Mouse (Mus musculus) left cerebral cortex, adult 2 months (tissue): ENCODE measurements around the gene Arhgdia. TPM values are rescaled to one million over a fixed set of nuclear protein-coding genes. Genes with fewer than 3 reads are reported as not detected.
A peak's percentile ranks its signal among the peaks of the same experiment; 100 is the strongest.

ENCODE experiments used
- DNase-seq, 2 experiments: peaks; one replicate each; pipeline ENCODE4 v3.0.0; 2021 to 2022; ENCODE audit warnings: low spot score in 2 of 2, mixed read lengths in 1 of 2; ENCODE audit errors: extremely low spot score in 1 of 2
- H3K27ac ChIP-seq: fragments of 200-600 bp; 2 replicates; pipeline ENCODE4 v1.8.1; 2022
- H3K4me3 ChIP-seq: fragments of 200-600 bp; 2 replicates; pipeline ENCODE4 v1.8.1; 2022
- CTCF ChIP-seq: fragments of 200-600 bp; IDR thresholded peaks from 2 replicates; pipeline ENCODE4 v1.8.1; 2022; ENCODE audit warnings: antibody characterized with exemption, mild to moderate bottlenecking, moderate library complexity
- intact Hi-C: fragments of 180-260 bp; cut with DNase I; formaldehyde crosslinking; loops from one replicate; pipeline ENCODE4 v1.15.1; 2025
- total RNA-seq, 2 experiments: library from RNA; stranded (reverse); gene quantifications; 2 replicates each; pipeline ENCODE4 v1.2.3; 2021

Arhgdia gene
- total RNA-seq, 2 experiments from 2014 or later, result 290 to 300 TPM

DNA sequence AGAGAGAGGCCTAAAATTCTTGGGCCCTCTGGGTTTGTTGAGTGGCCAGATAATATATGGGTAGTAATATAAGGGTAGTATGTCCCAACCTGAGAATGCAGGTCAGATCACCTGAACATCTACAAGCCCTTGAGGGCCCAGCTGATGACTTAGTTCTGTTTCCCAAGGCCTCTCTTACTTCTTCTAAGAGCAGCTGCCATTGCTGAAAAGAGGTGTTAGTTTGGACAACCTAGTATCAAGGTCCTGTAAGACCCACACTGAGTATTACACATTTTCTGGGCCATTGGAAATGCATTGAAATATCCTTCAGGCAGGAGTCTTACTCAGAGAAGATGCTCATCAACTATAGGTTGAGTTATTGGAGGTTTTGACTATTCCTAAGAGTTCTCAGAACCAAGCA lies 5.5 kb downstream of the Arhgdia start:
- Histone ChIP-seq H3K27ac (no peak overlapping the region), H3K4me3 (no peak overlapping the region)
- no peak for TF ChIP-seq CTCF
- intact Hi-C loops, result loop anchor here (2.0 kb wide), 1 partner anchor 91 kb away; the partner anchor contains the start of gene Mrpl12
- no peak for DNase-seq

- intact Hi-C loops, result no loop called here
- no peak for DNase-seq
- no peak for TF ChIP-seq CTCF
- H3K27ac ChIP-seq, result no peak overlapping the region
- no peak overlapping the region for H3K4me3 ChIP-seq
These were observed 6.4 kb downstream of the Arhgdia start for GRCm38 (mm10) chr11:120575046-120575445.

- no peak for DNase-seq
- H3K4me3 ChIP-seq, result peak overlapping the region; percentile 84; the same call in 1 of the 2 replicates
- TF ChIP-seq CTCF, result no peak
- no peak overlapping the region for H3K27ac ChIP-seq
- intact Hi-C loops, result no loop called here
These were observed 7.2 kb downstream of the Arhgdia start for GRCm38 (mm10) chr11:120574278-120574600.

DNA sequence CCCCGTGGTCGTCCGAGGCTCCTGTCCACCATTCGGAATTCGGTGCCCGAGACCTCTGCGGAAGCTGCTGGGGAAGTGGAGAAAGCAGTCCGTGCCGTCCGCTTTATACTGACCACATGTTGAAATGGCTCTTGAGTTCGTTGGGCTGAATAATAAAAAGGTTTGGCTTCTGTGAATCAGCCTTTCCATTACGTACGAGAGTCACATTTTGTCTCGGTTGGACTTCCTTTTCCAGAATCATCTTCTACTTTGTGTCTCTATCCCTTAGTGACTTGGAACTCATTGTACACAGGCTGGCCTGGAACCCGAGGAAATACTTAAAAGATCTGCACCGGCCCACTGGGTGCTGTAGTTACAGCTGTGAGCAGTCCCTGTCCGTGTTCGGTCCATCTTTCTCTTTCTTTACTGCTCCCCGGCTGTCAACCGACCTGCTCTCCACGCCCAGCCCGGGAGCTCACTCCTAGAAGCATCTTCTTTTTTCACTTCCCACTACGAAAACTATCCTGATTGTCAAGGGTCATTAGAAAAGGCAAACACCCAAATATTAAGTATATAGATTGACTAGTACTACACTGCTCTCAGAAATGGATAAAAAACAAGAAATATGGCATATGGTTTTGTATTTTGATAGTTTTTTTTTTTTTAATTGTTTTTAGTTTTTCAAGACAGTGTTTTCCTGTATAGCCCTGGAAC lies 7.7 kb downstream of the Arhgdia start:
- intact Hi-C loops, result loop anchor here (1.0 to 2.0 kb wide), 2 partner anchors 55 to 106 kb away; partner anchors contain the start of gene Arl16

DNA sequence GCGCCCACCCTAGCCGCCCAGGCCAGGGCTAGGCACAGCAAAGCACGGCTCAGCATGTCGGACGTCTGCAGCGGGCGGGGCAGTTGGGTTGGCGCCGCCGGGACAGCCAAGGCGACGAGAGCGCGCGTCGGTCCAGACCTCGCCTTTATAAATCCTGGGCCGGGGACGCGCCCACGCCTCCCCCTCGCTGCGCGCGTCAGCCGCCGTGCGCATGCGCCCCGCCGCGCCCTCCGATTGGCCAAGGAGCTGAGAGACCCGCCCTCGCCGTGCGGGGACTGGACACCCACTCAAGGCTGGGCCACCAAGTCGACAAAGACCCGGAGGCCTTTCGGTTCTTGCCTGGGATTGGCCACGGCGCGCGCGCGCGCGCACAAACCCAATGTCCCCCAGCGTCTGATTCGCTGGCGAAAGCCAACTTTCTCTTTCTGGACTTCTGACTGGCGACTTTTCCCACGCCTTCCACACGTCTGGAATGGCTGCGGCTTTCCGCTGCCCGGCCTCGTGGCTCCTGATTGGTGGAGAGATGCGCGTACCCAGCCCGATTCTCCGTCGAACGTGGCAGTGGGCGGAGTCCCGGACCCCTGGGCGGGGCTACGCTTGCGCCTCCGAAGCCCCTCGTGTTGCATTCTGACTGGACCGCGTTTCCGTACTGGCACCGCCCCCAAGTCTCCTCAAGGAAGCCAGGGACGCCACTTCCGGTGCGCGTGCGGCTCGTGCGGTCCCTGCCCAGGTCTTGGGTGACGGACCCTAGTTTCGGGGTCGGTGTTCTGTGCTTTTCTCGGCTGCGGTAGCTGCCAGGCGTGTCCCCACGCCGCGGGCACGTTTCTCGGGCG lies 8.5 kb downstream of the Arhgdia start, which contains the start of gene P4hb:
TSS of gene P4hb (minus strand) at position 502 of the 833 bp plus-strand sequence.
- TF ChIP-seq CTCF, result no peak; the same call in 1 of the 2 replicates
- intact Hi-C loops, result loop anchor here (1.0 to 2.0 kb wide), 2 partner anchors 54 to 106 kb away; partner anchors contain the start of gene Arl16
- Histone ChIP-seq H3K27ac (peak within 1 kb of the TSS; percentile 91), H3K4me3 (peak within 1 kb of the TSS; percentile 84)
- peak; percentile 99 to 100 for DNase-seq

More for the DNA sequence above, 7.7 kb downstream of the Arhgdia start:
- no peak for TF ChIP-seq CTCF
- Histone ChIP-seq H3K4me3 (peak overlapping the region; percentile 84), H3K27ac (peak overlapping the region; percentile 91)
- no peak for DNase-seq

GRCm38 (mm10) chr11:120572417-120572751 lies 9.0 kb downstream of the Arhgdia start:
- no peak for DNase-seq
- no peak for TF ChIP-seq CTCF
- peak overlapping the region; percentile 89 for H3K27ac ChIP-seq
- intact Hi-C loops, result loop anchor here (2.0 kb wide), 1 partner anchor 54 kb away; no protein-coding TSS in a partner anchor
- H3K4me3 ChIP-seq, result peak overlapping the region; percentile 84

DNA sequence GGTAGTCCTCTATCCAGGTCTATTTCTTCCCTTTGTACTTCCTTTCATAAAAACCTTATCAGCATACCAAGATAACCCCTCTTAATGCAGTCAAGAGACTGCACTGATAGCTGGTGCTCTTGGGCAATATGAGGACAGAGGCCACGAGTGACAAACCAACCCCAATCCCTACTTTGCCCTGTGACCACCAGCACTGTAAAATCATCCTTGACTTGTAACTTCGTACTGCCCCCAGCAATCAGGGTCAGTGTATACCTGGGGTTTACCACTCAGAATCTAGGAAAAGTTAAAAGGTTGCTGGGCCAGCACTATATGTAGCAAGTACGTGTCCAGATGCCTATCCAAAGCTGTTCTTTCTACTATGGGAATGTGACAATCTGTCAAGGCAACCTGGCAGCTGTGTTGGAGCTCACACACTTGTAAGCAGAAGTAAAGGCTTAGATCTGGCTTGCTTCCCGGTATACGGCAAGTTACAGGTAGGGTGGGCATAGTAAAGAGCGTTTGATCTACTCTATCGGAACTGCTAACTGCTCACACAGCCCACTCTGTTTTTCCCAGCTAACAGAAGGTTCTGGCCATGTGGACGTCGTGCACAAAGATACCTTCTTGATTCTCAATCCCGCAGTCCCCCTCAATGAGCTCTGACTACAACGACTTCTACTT lies 9.5 kb downstream of the Arhgdia start:
- H3K27ac ChIP-seq, result peak overlapping the region; percentile 89

GRCm38 (mm10) chr11:120571122-120571521 lies 10.3 kb downstream of the Arhgdia start:
- intact Hi-C loops, result no loop called here

More for the DNA sequence above, 9.5 kb downstream of the Arhgdia start:
- H3K4me3 ChIP-seq, result peak overlapping the region; percentile 84
- no peak for TF ChIP-seq CTCF
- intact Hi-C loops, result loop anchor here (2.0 kb wide), 1 partner anchor 53 kb away; no protein-coding TSS in a partner anchor
- DNase-seq, result no peak

GRCm38 (mm10) chr11:120568324-120568723 lies 13.1 kb downstream of the Arhgdia start:
- TF ChIP-seq CTCF, result no peak
- Histone ChIP-seq H3K27ac (no peak overlapping the region), H3K4me3 (no peak overlapping the region)
- no peak for DNase-seq
- intact Hi-C loops, result no loop called here

More at GRCm38 (mm10) chr11:120571122-120571521, 10.3 kb downstream of the Arhgdia start:
- Histone ChIP-seq H3K4me3 (no peak overlapping the region), H3K27ac (no peak overlapping the region)
- DNase-seq, result no peak
- TF ChIP-seq CTCF, result no peak

GRCm38 (mm10) chr11:120565114-120565513 lies 16.3 kb downstream of the Arhgdia start:
- no peak overlapping the region for H3K4me3 ChIP-seq
- no peak overlapping the region for H3K27ac ChIP-seq
- DNase-seq, result no peak
- intact Hi-C loops, result no loop called here
- no peak for TF ChIP-seq CTCF

GRCm38 (mm10) chr11:120562949-120563348 lies 18.5 kb downstream of the Arhgdia start:
- TF ChIP-seq CTCF, result no peak
- no peak for DNase-seq
- intact Hi-C loops, result no loop called here
- Histone ChIP-seq H3K27ac (no peak overlapping the region), H3K4me3 (no peak overlapping the region)
